Mouse (Mus musculus) left cerebral cortex, postnatal 4 days (tissue): ENCODE data around the gene Camk2n1. TPM values are rescaled to one million over a fixed set of nuclear protein-coding genes. Genes with fewer than 3 reads are reported as not detected.
"Not testable (repeated sequence)": the region's sequence is repeated elsewhere in the genome, so short reads cannot be mapped to it uniquely, and the experiment has no call there.

Experiments used
- DNase-seq: peaks from one replicate; pipeline ENCODE4 v3.0.0-alpha.2; 2022
- intact Hi-C: fragments of 180-260 bp; cut with DNase I; formaldehyde crosslinking; loops from one replicate; pipeline ENCODE4 v1.15.1; 2025
- total RNA-seq, 2 experiments: library from RNA; stranded (reverse); gene quantifications; 2 replicates each; pipeline ENCODE4 v1.2.3; 2021

The Camk2n1 gene
- 100 to 1,000 TPM; 106 to 110 TPM for total RNA-seq

DNA sequence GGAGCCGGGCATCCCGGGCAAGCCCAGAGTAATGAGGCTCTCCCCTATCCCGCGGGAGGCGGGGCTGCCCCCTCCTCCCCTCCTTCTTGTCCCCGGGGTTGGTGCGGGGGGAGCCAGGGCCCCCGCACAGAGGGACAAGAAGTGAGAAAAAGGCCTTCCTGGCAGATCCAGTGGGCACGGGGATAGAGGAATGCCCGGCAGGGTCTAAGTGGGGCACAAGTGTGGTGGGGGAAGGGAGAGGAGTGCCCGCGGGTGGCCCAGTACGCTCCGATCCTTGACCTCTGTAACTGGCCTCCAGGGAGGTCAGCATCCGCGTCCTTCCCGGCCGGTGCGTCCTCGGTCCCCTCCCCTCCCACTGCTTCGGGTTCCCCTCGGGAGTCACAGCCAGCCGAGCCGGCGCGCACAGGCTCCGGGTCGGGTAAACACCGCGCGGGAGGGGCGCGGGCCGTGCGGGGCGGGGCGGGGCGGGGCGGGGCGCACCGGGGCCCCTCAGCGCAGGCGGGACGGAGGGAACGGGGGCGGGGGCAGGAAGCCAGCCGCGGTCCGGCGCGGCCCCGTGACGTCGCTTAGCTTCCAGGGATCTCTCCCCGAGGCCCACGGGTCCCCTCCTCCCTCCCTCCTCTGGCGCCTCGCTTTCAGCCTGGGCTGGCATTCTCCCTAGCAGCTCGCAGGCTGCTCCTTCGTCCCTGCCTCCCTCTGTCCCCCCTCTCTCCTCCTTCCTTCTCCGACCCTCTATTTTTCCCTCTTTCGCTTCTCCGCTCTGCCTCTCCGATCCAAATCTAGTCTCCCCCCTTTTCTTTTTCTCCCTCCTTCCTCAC, at the start of gene Camk2n1:
TSS of gene Camk2n1 (plus strand) at position 562 of the 818 bp plus-strand sequence.
- intact Hi-C loops, result no loop called here
- DNase-seq, result peak; percentile 77

DNA sequence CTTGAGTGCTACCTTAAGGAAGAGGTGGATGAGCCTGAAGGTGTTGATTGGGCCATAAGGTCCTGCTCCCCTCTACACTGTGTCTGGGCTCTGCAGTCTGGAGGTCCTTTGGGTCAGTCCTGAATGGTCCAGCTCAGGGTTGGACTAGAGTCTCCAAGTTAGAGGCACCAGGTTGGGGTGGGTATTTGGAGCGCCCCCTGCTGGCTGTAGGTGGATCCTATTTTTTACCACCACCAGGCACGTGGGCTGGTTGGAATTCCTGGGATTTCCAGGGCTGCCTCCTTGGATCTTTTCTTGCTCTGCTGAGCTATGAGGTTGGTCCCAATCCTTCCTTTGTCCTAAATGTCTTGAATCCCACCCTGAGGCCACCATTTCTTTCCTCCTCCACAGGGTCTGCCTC, 49.3 kb upstream of the Camk2n1 start:
- peak; percentile 18 for DNase-seq
- intact Hi-C loops, result no loop called here

DNA sequence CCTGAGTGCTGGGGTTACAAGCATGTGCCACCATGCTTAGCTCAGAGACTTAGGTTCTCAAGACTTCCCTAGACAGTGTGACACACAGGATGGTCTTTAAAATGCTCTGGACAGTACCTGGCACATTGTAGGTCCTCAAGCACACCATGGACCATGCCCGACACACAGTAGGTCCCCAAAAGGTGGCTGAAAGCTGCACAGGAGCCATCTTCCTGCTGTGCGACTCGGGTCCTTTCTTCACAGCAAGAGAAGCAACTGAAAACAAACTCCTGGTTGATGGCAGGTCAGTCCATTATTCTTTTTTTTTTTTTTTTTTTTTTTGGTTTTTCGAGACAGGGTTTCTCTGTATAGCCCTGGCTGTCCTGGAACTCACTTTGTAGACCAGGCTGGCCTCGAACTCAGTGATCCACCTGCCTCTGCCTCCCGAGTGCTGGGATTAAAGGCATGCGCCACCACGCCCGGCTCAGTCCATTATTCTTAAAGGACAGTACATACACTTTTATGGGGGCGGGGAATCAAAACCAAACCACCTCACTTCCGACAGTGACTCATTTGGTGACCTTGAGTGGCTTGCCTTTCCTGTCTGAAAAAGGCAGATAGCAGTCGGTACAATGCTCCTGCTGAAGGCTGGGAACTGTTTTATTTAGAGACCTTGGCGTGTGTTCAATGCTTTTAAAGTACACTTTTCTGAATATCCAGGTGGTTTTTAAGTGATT, 46.5 kb upstream of the Camk2n1 start:
- intact Hi-C loops, result no loop called here
- DNase-seq, result no peak

DNA sequence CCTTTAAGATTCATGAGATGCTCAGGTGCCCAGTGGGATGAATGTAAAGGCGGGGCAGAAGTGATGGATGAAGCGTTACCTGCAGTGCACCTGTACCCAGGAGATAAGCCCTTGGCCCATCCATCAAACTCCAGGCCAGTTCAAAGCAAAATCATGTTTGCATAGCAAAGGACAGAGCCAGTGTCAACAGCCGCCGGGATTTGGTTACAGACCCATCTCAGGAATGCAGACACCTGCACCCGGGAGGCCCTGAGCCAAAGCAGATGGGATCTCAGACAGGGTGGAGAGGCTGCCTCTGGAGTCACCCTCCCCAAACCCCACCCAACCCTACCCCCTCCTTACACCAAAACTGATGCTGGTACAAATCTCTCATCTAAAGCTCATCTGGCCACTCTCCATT, 43.1 kb upstream of the Camk2n1 start:
- intact Hi-C loops, result no loop called here

DNA sequence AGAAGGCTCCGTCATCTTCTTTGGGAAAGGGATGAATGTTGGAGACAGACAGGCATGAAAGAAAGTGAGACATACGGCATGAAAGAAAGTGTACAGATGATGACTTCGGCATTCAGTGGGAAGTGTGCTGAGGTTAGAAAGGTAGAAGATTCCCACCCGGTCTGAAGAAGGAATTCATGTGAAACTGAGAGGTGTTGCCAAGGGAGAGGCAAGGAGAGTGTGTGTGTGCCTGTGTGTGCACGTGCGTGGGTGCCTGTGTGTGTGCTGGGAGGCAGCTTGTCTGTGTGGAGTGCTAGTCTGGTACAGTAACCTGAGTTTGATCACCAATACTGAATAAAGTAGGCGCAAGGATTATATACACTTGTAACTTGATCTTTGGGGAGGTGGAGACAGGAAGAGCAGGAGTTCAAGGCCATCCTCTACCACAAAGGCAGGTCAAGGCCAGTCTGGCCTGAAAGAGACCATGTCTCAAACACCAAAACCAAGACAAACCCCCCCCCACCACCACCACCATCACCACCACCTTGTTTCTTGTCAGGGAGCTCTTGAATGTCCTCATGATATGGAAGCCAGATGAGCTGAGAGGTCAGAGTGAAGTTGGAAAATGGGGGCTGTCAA, 42.5 kb upstream of the Camk2n1 start:
- DNase-seq, result no peak
- intact Hi-C loops, result no loop called here

More for the DNA sequence above, 43.1 kb upstream of the Camk2n1 start:
- DNase-seq, result no peak

DNA sequence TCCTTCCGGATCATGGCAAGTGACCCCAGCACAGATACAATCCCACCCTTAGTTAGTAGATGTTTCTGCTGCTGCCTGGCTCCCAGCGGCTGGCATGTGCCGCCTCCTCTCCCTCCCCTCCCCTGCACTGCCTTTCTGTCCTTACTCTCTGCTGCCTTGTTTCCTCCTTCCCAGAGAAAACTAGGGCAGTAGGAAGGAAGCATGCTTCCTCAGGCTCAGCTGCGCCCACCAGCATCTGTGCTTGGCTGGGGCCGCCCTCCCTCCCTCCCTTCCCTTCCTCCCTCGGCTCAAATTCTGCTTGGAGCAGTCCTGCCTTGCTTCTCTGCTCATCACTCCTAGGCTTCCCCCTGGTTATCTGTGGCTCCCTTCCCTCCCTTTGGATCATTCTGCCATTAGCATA, 39.4 kb upstream of the Camk2n1 start:
- intact Hi-C loops, result no loop called here

DNA sequence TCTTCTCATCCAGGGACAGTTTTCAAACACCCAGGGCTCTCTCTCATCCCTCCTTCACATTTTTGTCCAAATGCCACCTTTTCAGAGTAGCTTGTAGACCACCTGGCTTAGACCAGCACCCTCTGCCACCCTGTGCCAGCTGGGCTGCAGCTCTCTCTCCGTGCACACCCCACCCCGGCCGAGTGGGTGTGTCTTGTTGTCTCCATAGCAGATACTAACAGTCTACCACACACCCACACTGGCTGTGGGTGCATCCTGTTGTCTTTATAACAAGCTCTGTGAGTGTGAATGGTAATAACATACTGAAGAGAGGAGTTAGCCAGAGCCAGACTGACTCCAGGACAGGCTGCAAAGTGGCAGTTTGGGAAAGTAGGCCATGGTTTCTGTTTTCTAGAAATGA, 38.1 kb upstream of the Camk2n1 start:
- intact Hi-C loops, result no loop called here
- DNase-seq, result no peak

More for the DNA sequence above, 39.4 kb upstream of the Camk2n1 start:
- DNase-seq, result peak; percentile 19

DNA sequence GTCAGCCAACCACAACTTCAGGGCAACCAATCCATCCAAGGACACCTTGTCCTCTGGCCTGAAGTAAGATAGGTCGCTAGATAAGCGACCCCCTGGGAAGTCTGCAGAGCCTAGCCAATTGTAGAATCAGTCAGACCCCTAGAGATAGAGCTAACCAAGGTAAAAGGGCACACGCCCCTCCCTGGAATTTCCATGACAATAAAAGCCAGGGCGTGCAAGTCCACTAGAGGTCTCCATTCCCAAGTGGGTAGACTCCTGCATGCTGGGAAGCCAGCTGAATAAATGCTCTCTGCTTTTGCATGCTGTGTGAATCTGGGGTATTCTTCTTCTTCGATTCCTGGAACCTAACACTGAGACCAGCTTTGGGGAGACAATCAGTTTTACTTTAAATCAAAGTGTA, 37.7 kb upstream of the Camk2n1 start:
- DNase-seq, result no peak
- intact Hi-C loops, result no loop called here

DNA sequence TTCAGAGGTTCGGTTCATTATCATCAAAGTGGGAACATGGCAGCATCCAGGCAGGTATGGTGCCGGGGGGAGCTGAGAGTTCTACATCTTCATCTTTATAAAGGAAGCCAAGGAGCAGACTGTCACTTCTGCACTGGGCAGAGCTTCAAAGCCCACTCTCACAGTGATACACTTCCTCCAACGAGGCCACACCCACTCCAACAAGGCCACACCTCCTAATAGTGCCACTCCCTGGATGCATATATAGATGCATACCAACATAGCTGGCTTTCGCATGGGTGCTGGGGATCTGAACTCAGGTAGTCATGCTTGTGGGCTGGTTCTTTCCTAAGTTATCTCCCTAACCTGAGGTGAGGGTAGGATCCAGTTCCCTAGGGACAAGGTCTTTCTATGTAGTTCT, 36.2 kb upstream of the Camk2n1 start:
- intact Hi-C loops, result no loop called here
- no peak for DNase-seq

DNA sequence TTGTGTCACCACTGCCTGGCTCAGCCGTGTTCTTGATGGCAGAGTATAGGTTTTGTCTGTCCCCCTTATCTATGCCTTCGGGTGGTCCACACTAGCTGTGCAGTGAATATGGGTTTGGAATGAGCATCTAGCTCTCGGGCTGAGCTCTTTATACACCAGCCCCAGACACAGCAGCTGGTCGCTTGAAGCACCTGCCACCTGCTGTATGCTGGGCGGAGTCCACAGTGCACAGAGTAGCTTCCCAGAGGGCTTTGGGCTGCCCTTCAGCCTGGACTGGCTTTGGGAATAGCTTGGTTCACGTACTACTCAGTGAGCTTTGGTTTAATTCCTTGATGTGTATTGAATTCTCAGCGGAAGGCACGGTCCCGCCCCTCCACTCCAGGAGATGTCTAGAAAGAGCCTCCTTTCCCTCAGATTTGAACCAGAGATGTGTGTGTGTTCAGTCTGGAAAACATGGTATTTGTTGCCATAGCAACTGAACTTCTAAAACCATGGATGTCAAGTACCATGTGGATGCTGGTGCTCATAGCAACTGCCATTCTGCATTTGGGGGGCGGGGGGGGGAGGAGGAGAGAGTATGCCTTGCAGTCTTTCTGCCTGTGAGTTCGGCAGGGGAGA, 35.7 kb upstream of the Camk2n1 start:
- no peak for DNase-seq
- intact Hi-C loops, result no loop called here

DNA sequence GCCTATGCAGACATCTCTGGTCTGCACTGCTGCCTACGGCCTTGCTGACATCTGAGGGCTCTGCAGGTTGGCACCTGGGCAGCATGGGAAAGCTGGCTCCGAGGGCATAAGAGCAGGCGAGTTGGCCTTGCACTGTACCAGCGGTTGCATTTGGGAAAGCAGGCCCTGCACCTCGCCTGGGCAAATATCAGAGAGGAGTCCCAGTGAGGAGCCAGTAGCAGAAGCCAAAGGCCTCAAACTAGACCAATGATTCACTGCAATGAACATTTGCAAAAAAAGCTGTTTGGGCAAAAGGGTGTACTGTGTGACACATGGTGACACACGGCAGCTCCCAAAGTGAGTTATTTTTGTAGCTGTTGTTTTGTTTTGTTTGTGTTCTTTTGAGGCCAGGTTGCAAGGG, 29.1 kb upstream of the Camk2n1 start:
- intact Hi-C loops, result loop anchor here (5.0 kb wide), 1 partner anchor 48 kb away; no protein-coding TSS in a partner anchor
- no peak for DNase-seq

DNA sequence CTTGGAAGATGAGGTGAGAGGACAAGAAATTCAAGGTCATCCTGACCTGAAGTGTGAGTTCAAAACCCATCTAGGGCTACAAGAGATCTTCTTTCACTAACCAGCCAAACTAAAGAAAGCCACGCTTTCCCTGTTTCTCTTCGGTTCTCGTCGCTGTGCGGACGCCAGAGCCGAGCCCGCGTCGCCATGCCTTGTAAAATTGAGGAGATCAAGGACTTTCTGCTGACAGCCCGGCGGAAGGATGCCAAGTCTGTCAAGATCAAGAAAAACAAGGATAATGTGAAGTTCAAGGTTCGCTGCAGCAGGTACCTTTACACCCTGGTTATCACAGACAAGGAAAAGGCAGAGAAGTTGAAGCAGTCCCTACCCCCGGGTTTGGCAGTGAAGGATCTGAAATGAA, 28.5 kb upstream of the Camk2n1 start:
- DNase-seq, result not testable (repeated sequence)
- intact Hi-C loops, result loop anchor here (2.0 to 5.0 kb wide), 2 partner anchors 48 to 107 kb away; no protein-coding TSS in a partner anchor

DNA sequence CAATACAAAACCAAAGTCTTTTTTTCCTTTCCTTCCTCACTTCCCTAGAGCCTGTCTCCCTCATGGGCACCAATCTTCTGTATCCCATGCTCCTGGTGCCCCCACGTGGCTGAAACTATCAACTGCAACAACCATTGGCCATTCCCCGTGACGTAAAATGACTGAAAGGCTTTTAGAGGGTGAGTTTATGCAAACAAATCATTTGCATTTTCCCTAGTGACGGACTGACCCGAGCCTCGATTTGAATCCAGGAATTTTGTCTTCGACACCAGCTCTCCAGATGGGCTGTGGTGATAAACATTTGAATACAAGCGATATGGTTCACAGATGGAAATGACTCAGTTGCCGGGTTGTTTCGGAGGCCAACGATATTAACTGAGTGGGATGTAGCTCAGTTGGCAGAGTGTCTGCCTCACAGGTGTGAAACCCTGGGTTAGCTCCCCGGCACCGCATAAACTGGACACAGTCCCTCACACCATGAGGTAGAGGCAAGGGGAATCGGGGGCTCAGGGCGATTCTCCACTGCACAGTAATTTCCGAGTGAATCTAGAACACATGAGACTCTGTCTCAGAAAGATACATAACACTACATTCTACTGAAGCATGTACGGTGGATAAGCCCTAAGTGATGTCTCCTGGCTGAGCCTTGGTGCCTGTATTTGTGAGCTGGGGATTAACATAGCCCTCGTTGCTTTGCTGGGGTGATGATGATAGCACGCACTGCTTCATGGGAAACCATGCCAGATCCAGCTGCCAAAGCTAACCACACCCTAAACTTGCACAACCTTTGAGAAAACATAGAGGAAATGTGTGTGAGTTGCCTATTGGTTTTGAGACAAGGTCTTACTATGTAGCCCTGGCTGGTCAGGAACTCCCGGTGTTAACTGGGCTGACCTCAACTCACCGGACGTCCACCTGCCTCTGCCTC, 27.1 kb upstream of the Camk2n1 start:
- intact Hi-C loops, result loop anchor here (2.0 to 5.0 kb wide), 2 partner anchors 50 to 108 kb away; no protein-coding TSS in a partner anchor
- DNase-seq, result peak; percentile 84

DNA sequence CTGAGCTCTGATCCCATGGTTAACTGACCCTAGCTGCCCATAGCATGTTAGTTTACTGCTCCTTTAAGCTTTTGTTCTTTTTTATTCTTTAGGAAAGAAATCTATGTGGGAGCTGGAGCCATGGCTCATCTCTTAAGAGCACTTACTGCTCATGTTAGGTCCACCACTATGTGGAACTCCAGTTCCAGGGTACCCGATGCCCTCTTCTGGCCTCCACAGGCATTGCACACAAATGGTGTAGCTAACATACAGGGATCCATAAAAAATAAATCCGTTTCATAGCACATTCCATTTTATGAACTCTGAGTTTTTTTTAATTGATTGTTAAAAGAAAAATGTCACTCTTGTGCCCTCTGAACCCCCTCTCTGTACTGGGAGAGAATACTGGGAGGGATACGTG, 24.3 kb upstream of the Camk2n1 start:
- intact Hi-C loops, result loop anchor here (5.0 kb wide), 1 partner anchor 52 kb away; no protein-coding TSS in a partner anchor
- peak; percentile 68 for DNase-seq

DNA sequence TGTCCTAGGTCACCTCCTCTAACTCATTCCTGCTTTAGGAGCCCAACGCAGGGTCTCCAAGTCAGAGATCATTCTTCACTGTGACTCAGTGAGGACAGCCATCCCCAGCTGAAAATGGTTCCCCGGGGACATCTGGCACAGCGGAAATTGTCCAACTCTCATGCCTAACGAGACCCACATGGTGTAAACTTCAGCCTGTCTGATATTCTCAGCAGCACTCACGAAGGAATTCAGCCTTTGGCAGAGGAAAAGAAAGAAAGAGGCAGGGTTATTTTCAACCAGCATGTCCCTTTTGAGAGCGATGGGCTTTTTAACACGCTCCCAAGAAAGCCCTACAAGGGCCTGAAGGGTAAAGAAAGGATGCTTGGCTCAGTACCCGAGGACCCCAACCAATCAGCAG, 22.8 kb upstream of the Camk2n1 start:
- DNase-seq, result no peak
- intact Hi-C loops, result no loop called here

DNA sequence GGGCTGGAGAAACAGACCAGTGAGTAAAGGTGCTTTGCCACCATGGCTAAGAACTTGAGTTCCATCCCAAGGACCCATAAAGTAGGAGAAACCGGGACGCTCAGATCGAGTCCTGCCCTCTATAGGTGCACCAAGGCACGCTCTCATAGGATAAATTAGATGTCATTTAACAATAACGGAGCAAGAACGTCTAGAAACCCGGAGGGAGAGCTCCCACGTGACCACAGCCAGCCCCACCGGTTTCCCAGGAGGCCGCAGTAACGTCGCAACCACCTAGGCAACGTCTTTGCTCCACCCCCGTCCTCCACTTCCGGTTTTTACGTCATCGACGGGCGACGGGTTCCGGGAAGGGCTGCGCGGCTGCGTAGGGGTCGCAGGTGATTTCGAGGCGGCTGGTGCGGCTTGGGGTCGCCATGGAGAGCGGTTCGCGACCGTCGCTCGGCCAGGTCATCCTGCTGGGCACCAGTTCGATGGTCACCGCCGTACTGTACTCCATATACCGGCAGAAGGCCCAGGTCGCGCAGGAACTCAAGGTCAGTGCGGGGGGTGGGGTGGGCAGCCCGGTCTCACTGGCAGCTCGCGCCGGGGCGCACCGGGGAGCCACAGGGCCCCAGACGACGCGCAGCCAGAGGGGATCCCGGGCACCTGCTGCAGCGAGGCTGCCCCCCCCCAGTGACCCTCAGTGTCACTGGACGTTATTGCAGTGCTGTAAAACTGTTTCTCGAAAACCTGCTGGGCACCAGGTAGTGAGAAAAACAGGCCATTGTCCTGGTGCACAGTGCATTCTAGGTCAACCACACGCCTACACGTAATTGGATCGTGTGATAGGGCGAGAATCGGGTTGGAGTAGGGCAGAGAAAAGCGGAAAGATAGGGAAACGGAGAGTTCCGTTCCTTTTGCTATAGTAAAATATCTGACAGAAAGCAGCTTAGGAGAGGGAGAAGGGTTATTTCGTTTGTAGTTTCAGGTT, 19.5 kb upstream of the Camk2n1 start, which contains the start of gene Mul1:
TSS of gene Mul1 (plus strand) at position 325 of the 970 bp plus-strand sequence.
- DNase-seq, result peak; percentile 96
- intact Hi-C loops, result no loop called here

DNA sequence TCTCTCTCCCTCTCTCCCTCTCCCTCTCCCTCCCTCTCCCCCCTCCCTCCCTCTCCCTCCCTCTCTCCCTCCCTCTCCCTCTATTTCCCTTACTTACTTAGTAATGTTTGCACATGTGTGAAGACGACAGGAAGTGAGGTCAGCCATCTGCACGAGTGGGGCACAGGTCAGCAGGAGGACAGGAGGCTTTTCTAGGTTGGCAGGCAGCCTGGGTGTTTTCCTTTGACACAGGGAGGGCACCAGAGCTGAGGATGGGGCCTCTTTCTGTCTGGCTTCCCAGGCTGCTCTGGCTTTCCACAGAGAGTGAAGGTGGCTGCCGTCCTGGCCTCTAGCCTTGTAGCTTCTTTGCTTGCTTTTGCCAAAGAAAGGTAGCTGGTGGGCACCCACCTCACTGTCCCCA, 14.1 kb upstream of the Camk2n1 start:
- DNase-seq, result no peak
- intact Hi-C loops, result no loop called here

DNA sequence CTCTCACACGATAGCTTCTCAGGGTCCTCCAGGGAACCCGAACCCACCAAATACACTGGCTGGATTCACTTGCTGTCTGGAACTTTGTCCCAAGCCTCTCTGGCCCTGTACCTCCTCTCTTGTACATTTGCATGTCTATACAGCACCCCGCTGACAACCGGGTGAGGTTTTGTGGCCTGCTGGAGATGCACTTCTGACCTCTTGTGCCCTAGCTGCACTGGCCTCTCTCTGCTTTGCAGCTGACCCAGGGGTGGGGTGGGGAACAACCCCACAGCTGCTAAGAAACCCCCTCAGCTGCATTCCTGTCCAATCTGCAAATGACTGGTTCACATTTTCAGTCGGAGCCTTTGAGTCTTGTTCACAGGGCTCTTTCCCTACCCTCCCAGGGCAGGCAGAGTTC, 9.2 kb upstream of the Camk2n1 start:
- no peak for DNase-seq
- intact Hi-C loops, result loop anchor here (5.0 kb wide), 1 partner anchor 257 kb away; no protein-coding TSS in a partner anchor
